Mouse (Mus musculus): ENCODE data around the gene Gan.
A peak's percentile ranks its signal among the peaks of the same experiment; 100 is the strongest.

Gene Gan

DNA sequence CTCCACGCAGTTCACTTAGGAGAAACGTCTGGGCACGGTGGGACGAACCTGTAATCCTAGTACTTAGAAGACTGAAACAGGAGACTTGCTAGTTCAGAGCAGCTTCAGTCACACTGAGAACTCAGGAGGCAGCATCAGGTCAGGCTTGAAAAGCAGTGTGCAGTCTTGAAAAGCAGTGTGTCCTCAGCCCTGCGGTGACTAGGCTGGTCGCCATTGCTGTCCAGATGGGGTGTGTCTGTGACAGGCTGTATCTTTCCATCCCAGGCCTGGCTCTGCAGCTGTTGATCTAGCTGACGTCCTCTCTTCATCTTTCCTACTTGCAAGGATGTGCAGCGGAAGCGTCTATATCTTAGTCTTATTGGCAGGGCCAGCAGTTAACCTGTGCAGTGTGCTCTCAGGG is 42.9 kb downstream of the Gan start:
- DNase-seq (ENCODE audit: low spot score), result no peak

DNA sequence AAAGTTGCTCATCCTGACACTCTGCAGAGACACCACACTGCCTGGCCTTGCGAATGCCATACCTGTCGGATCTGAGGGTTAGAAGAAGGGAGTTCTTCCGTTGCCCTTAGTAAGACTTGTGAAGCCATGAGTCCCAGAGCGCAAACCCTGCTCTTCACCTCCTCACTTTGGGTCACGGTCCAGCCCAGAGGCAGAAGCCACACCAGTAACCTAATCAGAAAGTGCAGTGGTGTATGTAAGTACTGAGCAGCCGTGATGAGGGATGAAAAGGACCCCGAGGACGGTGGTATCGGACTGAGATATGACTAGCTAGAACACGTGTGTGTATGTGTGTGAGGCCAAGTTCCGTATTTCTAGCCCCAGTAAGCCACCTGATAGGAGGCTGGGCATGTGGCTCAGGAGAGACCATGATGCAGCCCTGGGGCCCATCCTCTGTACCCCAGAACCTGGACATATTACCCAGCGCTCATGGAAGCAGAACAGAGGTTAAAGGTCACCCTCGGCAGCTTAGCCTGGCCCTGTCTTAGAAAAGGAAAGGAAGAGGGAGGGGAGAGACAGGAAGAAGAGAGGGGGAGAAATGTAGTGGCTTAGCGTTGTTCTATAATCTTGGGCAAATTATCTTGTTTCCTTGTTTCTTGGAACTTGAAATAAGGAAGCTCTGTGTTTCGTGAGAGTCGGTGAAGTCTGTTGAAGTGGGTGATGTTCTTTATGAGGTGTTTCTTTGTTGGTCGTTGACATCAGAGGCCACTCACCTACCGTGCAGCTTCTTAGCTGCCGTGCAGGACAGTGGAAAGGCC is 43.5 kb downstream of the Gan start:
- no peak for DNase-seq (ENCODE audit: low spot score)

DNA sequence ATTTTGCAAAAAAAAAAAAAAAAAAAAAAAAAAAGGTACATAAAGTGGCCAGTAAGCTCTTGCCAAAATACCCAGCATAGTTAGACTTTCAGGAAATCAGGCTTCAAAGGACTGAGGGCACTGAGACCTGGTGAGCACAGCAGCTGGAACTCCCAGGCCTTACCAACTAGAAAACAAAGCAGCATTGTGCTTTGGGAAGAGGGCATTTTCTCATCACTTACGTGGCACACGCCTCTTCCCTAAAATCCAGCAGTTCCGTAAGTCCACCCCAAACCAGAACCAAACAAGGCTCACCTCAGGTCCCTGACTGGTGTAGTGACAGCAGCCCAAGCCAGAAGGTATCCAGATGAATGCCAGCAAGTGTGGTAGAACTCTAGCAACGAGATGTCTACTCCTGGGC is 45.1 kb downstream of the Gan start:
- DNase-seq (ENCODE audit: low spot score), result no peak

DNA sequence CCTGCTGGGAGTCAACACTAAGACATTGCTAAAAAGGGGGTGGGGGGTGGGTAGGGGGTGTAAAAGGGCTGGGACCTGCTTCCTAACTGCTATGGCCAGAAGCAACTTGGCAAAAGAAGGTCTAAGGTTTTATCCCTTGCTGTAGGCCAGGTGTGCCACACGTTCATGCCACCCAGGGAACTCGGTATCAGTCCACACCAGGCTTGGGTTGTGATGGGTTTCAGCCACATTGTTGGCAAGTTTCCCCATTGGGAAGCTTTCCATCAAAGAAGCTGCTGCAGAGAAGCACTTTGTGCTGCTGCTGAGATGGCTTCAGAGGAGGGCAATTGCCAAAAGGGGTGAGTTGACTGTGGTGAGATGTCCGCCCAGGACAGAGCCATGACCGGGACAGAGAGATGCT is 47.9 kb downstream of the Gan start:
- DNase-seq (ENCODE audit: low spot score), result no peak

DNA sequence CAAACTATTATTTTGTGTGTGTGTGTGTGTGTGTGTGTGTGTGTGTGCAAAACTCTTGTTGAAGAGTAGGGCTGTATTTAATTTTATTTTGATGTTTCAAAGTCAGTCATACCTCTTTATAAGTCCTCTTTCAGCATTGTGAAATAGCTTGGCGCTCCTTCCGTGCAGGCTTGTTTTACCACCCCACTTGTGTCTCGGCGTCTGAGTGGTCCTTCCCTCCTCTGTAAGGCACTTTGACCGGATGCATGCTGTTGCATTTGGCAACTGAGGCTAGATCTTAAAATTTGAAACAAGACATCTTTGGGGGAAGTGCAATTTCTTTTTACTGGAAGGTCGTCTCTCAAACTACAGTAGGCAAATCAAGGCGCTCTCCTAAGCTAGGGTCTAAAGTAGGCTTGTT is 48.7 kb downstream of the Gan start:
- DNase-seq (ENCODE audit: low spot score), result no peak

DNA sequence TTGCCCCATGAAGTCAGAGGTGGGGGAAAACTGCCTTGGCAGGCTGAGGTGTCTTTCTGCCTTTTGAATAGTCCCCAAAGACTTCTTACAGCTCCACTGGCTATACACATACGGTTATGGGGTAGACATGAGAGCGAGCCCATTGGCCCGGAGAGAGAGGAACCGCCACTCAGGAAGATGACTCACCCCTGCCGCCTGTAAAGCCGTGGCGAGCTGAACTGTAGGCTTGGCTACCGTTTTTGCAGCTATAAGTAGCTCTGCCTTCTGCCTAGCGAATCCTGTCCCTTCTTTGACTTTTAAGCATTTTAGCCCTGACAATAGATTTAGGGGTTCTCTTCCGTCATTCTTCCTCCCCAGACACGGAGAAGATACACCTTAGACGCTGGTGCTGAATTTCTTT is 51.2 kb downstream of the Gan start:
- no peak for DNase-seq (ENCODE audit: low spot score)

DNA sequence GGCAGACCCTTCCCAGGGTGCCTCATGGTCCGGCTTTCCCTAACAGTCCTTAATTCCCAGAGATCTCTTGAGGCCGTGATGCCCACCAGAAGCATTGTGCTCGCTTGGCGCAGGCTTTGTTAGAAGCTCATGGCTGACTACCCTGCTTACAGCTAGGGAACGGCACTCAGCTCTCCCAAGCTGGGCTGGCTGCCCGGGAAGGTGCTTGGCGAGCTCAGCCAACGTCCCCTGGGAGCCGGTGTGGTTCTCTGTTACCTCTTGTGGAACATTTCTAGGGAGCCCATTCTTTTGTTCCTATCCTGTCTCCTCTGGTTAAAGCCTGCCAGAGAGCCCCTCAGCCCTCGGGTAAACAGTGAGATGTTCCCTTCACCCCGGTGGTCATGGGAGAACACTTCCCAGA is 54.2 kb downstream of the Gan start:
- DNase-seq (ENCODE audit: low spot score), result no peak

DNA sequence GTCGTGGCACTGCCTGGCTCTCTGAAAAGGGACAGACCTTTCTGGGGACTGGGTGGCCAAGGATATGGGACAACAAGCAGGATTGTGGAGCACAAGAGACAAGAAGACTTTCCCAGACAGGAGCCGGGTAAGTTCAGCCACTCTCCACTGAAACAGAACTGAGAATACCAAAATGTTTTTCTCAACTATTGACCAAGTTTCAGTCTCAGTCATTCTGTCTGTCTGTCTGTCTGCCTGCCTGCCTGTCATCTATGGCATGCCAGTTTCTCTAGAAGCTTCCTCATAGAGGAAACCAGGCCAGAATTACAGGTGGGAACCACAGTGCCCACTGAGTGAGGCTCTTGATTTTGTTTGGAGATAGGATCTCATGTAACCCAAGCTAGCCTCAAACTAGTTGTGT is 59.8 kb downstream of the Gan start:
- DNase-seq (ENCODE audit: low spot score), result no peak

DNA sequence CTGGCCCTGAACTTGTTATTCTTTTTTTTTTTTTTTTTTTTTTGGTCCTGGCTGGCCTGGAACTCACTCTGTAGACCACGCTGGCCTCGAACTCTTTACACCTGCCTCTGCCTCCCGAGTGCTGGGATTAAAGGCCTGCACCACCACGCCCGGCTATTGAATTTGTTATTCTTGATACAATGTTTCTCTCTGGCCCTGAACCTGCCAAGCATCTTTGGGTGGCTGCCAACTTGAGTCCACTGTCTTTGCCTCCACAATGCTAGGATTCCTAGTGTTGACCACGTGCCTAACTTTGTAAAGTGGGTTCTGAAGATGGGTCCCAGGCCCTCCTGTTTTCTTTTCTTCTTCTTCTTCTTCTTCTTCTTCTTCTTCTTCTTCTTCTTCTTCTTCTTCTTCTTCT is 64.5 kb downstream of the Gan start:
- DNase-seq (ENCODE audit: low spot score), result no peak

DNA sequence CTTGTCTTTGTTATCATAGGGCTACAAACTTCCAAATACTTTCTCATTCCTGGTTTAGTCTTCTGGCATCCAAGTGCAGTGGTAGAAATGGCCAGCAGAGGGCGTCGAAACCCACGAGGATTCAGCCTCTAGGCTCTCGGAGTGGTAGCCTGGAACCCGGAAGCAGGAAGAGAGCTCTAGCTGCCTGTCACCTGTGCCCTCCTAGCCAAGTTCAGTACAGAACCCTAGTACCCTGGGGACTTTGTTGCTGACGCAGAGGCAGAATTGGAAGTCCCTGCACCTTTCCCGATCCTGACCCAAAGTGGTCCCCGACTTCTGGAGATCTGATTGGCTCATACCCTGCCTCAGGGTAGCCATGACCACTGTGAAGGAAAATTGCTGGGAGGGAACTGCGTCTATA is 66.7 kb downstream of the Gan start:
- DNase-seq (ENCODE audit: low spot score), result peak; percentile 96

DNA sequence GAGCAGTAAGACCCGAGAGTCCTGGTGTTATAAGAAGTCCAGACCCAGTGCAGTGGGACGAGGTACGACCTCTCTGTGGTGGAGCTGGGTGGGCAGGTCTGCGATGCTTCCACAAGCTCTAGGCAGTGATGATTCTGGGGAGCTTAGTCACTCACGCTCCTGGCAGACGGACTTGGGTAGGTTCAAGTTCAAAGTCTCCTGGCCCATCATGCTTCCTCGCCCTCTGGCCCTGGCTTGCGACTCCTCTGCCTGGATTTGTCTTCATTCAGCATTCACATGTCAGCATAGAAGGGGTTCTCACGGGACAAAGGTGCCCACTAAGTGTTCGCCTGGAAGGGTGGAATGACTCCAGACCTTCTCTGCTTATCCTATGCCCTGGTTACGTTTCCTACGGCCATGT is 68.4 kb downstream of the Gan start:
- no peak for DNase-seq (ENCODE audit: low spot score)

DNA sequence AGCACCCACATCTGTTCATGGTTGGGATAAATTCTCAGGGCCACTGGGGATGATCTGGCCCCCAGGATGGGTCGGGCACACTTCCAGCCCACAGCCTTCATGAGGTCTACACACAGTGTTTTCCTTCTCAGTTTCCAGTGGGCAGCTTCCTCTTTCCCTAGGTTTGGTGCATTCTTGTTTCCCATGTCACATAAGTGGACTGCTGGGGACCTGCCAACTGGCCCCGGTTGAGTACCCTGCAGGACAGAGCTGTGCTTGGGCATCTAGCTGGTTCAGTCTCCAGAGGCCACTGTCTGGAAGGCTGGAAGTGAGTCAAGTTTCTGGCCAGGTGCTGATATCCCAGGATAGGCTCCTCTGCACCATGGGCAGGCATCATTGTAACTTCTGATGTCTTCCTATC is 69.4 kb downstream of the Gan start:
- no peak for DNase-seq (ENCODE audit: low spot score)

DNA sequence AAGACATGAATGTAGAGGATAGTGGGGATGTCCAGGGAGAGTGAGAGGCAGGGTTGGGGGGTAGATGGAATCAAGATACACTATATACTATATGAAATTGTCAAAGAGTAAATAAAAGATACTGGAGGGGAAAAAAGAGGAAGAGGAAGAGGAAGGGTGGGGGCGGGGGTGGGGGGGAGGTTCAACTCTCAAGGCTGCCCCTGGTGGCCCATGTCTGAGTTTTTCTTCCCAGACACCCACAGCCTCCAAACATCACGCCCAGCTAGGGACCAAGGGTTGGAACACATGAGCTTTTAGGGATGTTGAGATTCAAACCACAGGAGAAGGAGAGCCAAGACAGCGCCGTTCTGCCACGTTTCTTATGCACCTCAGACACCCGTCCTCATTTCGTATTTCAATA is 75.3 kb downstream of the Gan start:
- DNase-seq (ENCODE audit: low spot score), result no peak

DNA sequence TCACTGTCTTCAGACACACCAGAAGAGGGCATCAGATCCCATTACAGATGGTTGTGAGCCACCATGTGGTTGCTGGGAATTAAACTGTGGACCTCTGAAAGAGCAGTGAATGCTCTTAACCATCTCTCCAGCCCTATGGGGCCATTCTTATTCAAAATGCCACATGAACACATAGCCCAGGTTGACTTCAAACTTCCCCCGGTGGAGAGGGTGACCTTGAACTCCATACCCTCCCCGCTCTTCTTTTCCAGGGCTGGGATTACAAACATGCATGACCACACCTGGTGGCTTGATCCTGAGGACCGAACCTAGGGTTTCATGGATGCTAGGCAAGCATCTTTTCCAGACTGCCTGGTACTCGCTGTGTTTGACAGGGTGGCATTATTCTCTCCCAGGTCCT is 78.6 kb downstream of the Gan start:
- DNase-seq (ENCODE audit: low spot score), result no peak

DNA sequence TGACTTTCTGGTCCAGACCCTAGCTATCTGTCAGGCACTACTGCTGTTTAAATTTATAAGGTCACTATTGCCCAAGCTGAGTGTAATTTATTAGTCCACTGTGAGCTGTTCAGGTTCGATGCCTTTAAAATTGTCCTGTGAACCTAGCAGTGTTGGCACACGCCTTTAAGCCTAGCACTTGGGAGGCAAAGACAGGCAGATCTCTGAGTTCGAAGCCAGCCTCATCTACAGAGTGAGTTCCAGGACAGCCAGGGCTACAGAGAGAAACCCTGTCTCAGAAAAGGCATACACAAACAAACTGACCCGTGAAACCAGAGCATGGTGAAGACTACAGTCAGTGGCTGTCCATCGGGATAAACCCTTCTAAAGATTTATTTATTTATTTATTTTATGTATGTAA is 82.4 kb downstream of the Gan start:
- DNase-seq (ENCODE audit: low spot score), result no peak

DNA sequence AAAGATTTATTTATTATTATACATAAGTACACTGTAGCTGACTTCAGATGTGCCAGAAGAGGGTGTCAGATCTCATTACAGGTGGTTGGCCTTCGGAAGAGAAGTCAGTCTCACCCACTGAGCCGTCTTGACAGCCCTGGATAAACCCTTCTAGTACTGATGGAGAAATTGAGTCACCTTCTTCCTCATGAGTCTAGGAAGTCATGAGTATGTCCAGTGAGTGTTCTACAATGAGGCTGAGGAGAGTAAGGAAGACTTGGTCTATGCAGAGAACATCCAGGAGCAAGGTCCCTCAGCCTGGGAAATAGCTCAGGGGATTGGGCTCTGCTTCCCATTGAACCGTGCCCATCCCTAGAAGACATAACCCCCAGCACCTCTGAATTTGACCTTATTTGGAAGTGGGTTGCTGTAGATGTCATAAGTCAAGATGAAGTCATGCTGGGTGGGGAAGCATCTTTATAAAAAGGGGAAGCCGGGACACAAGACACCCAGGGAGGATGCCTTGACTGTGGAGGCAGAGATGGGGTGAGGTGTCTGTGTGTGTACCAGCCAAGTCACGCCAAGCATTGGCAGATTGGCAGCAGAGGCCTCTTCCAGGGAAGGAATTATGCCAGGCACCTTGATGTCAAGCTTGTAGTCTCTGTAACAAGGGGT is 83.0 kb downstream of the Gan start:
- DNase-seq (ENCODE audit: low spot score), result no peak

DNA sequence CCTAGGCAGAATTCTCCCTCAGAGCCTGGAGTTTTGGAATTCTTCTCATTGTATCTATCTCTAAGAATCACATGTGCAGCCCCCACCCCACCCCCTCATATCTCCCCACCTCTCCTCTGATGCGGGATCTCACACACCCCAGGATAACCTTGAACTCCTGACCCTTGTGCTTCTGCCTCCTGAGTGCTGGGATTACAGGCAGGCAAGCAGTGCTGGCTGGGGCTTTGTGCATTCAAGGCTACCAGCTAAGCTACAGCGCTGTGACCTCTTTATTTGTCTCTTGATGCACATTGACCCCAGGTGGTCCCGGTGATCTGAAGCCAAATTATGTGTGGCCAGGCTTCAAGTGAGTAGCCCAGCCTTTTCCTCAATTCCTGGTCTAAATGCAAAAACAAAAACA is 83.9 kb downstream of the Gan start:
- no peak for DNase-seq (ENCODE audit: low spot score)

DNA sequence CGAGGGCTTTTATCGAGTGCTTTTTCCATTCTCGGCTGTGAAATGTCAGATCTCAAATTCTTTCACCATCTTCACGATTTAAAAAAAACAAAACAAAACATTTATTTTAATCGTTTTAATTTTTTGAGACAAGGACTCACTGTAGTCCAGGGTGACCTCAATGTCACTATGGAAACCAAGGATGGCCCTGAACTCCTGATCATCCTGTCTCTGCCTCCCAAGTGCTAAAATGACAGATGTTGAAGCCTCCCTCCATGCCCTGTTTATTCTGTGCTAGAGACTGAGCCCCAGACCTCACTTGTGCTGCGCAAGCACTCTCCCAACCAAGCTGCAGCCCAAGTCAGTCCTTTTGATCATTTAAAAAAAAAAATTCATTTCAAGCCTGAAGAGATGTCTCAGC is 84.4 kb downstream of the Gan start:
- DNase-seq (ENCODE audit: low spot score), result no peak

DNA sequence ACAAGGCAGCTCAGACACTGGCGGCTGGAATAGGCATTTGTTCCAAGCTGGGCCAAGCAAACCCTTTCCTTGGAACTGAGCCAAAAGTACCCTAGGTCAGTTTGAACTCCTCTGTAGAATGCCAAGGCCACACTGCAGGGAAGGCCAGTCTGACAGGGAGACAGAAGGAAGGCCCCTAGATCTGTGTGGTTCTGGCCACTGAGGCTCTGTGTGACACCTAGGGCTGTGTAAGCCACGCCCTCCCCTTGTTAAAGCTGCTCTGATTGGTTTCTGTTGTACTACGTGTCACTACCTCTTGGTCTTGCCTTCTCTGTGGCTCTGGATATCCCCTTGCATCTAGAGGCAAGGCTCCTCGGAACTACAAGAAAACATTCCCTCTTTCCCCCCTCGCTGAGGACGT is 86.7 kb downstream of the Gan start:
- DNase-seq (ENCODE audit: low spot score), result no peak

DNA sequence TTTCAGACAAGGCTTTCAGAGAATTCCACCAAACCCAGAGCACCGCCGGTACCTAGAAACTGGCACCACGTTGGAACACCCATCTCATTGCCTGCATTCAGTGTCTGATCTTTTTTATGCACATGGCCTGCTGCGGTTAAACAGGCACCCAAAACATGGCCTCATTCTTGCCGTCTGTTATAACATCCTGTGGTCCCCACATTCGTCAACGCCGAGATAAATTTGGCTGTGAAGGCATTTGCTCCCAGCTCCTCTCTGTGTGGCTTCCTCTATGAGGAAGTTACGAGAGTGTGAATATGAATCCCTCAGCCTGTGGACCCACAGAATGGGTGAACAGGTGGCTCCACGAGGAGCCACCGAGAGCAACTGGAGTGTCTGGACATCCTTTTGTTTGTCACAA is 90.4 kb downstream of the Gan start:
- no peak for DNase-seq (ENCODE audit: low spot score)

DNA sequence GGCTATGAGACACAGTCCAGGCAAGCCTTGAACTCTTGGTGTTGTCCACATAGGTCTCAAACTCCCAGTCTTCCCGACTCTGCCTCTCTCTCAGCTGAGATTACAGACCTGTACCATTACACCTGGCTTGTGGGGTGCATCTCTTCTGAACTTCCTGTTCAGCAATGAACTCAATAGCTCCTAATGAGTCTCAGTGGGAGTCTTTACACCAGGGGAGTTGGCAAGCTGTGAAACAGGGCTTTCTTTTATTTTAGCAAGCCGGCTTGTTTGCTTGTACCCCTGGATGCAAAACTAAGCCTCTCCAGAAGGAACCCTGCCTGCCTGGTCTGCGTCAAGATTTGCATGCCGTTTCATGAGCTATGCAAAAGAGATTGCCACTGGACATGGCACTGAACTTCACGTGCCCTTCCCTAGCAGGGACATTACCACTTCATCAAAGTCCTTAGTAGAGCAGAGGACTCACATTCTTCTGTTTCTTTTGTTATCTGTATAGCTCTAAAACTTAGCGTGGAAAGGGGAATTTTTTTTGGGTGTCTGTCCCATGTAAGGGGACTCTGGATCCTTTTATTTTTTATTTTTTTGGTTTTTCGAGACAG is 93.2 kb downstream of the Gan start:
- no peak for DNase-seq (ENCODE audit: low spot score)

DNA sequence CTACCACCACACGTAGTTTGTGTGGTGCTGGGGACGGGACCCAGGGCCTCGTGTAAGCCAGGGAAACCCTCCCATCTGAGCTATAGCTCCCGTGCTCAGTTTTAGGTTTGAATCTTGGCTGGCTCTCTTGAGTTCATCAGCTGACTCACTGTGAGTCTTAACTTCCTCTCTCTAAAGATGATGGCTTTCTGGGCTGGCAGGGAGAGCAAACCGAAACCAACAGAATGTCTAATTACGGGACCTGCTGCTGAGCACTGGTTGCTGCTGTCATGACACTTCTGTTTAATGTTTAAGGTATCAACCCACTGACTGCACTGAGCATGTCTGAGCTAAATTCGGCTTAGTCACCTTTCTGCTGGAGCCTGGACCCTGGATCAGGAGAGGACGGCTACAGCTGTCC is 94.7 kb downstream of the Gan start:
- no peak for DNase-seq (ENCODE audit: low spot score)

DNA sequence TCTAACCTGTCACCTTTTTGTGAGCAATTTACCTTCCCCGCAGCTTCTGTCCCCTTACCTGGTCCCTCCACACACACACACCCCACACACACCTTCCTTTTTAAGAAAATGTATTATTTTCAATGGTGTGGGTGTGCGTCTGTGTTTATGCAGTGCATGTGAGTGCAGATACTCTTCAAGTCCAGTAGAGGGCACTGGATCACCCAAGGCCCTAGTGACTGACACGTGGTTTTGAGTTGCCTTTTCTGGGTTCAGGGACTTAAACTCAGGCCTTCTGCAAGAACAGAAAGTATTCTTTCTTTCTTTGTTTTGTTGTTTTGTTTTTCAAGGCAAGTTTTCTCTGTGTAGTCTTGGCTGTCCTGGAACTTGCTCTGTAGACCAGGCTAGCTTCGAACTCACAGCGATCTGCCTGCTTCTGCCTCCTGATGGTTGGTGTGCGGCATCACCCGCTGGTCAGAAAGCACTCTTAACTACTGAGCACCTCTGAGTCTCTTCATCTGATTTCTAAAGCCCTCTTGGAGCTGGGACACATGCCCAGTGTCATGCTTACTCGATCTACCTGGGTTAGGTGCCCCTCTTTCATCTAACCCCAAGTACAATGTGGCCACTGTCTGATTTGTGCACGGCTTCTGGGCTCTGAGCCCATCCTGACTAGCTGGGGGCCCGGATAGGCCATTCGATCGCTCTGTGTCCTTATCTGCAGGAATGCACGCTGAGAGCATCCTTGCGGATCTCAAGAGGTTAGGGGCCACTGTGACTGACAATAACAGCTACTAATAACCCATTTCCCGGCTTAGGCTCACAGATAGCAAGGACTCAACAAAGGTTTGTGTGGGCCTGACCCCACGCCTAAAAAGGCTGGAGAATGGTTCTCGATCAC is 95.7 kb downstream of the Gan start:
- no peak for DNase-seq (ENCODE audit: low spot score)
